Mouse (Mus musculus): ENCODE measurements around the gene Gmeb1. TPM values are rescaled to one million over a fixed set of nuclear protein-coding genes. Genes with fewer than 3 reads are reported as not detected.

Gene Gmeb1
- total and polyA plus RNA-seq, 3 experiments = 9.9 to 29.6 TPM; not detected in 1

GRCm38 (mm10) chr4:132240367-132240766, 21.0 kb downstream of the Gmeb1 start (continued):
- TF ChIP-seq RAD21 (IDR thresholded peaks at IDR 0.05; ENCODE audit: low read depth, low read length) (no peak), NELFE (IDR thresholded peaks at IDR 0.05; ENCODE audit: low read depth, low read length) (no peak), CHD1 (IDR thresholded peaks at IDR 0.05; ENCODE audit: low read depth, low read length) (no peak), GABPA (IDR thresholded peaks at IDR 0.05; ENCODE audit: low read depth, low read length) (no peak), MAFK (IDR thresholded peaks at IDR 0.05; ENCODE audit: borderline replicate concordance, low read depth, low read length) (0 out of 2 replicates have a peak, but pooled peaks have one; percentile 32), MYC (IDR thresholded peaks at IDR 0.05; ENCODE audit: low read depth, low read length) (no peak), JUND (IDR thresholded peaks at IDR 0.05; ENCODE audit: low read depth, low read length) (no peak), SIN3A (IDR thresholded peaks at IDR 0.05; ENCODE audit: low read length) (0 out of 2 replicates have a peak, but pooled peaks have one; percentile 42), RCOR1 (IDR thresholded peaks at IDR 0.05; ENCODE audit: low read depth, low read length) (peak; percentile 57; the same call in 1 of the 2 replicates), CTCF (IDR thresholded peaks at IDR 0.05 in 2 of 3, conservative IDR thresholded peaks at IDR 0.05 in 1 of 3; ENCODE audit: control insufficient read depth in 1 of 3, insufficient read depth in 1 of 3, low read depth in 2 of 3, low read length in 3 of 3, poor library complexity in 1 of 3, severe bottlenecking in 1 of 3) (no peak), ZMIZ1 (IDR thresholded peaks at IDR 0.05; ENCODE audit: low read depth, low read length) (no peak)

DNA sequence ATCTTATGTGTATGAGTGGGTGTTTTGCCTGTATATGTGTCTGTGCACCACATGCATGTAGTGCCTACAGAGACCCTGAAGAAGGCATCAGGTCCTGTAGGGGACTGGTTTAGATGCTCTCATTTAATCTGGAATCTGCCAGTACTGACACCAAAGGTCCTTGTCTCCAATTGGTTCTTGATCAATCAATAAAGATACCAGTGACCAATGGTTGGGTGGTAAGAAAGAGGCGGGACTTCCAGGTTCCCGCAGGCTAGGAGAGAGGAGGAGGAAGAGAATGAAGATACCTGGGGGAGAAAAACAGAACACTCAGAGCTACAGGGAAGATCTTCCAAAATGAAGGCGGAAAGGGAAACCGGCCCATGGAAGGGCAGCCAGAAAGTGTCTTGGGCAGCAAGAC, 23.0 kb downstream of the Gmeb1 start:
- Histone ChIP-seq H3K27ac (ENCODE audit: control insufficient read depth, low read depth, low read length) (no peak overlapping the region), H3K27me3 (ENCODE audit: control insufficient read depth in 1 of 2, insufficient read depth in 2 of 2, low read length in 2 of 2) (no peaks in the 10 kb centered on the region), H3K4me1 (ENCODE audit: control insufficient read depth in 1 of 2, insufficient read depth in 2 of 2, low read length in 2 of 2) (peaks cover 12 to 19% of the 10 kb centered on the region in 2 experiments), H3K4me3 (ENCODE audit: control insufficient read depth in 1 of 2, insufficient read depth in 1 of 2, low read depth in 2 of 2, low read length in 2 of 2) (no peak overlapping the region), H3K36me3 (ENCODE audit: control insufficient read depth in 1 of 2, insufficient read depth in 2 of 2, low read length in 2 of 2) (peaks cover 5 to 24% of the 10 kb centered on the region in 2 experiments), H3K9me3 (replicated peaks; ENCODE audit: insufficient read depth, low read length) (no peaks in the 10 kb centered on the region), H3K9ac (ENCODE audit: control insufficient read depth, low read depth, low read length, poor library complexity, severe bottlenecking) (no peak overlapping the region), H3K79me2 (ENCODE audit: control insufficient read depth, insufficient read depth, low read length, poor library complexity) (no peaks in the 10 kb centered on the region)
- no peak for DNase-seq (ENCODE audit: low read depth, low spot score)
- TF ChIP-seq NRF1 (IDR thresholded peaks at IDR 0.05; ENCODE audit: insufficient read depth, low read depth, low read length, poor library complexity, severe bottlenecking) (no peak), POLR2AphosphoS2 (IDR thresholded peaks at IDR 0.05; ENCODE audit: low read length) (no peak), USF1 (IDR thresholded peaks at IDR 0.05; ENCODE audit: low read depth, low read length) (no peak), TCF12 (IDR thresholded peaks at IDR 0.05; ENCODE audit: low read depth, low read length) (no peak), EP300 (IDR thresholded peaks at IDR 0.05; ENCODE audit: low read depth in 1 of 2, low read length in 2 of 2) (no peak), MAFK (IDR thresholded peaks at IDR 0.05; ENCODE audit: borderline replicate concordance, low read depth, low read length) (no peak), SMC3 (IDR thresholded peaks at IDR 0.05; ENCODE audit: low read depth, low read length) (no peak)

- Histone ChIP-seq H3K9ac (ENCODE audit: control insufficient read depth, low read depth, low read length, poor library complexity, severe bottlenecking) (no peak overlapping the region), H3K9me3 (replicated peaks; ENCODE audit: insufficient read depth, low read length) (no peaks in the 10 kb centered on the region), H3K79me2 (ENCODE audit: control insufficient read depth, insufficient read depth, low read length, poor library complexity) (no peaks in the 10 kb centered on the region), H3K36me3 (ENCODE audit: control insufficient read depth in 1 of 2, insufficient read depth in 2 of 2, low read length in 2 of 2) (peaks cover 7 to 11% of the 10 kb centered on the region in 2 experiments), H3K4me1 (ENCODE audit: control insufficient read depth in 1 of 2, insufficient read depth in 2 of 2, low read length in 2 of 2) (peaks cover 0 to 9% of the 10 kb centered on the region in 2 experiments; a peak in 3 of 4 replicates), H3K27me3 (ENCODE audit: control insufficient read depth in 1 of 2, insufficient read depth in 2 of 2, low read length in 2 of 2) (no peaks in the 10 kb centered on the region), H3K4me3 (ENCODE audit: control insufficient read depth in 1 of 2, insufficient read depth in 1 of 2, low read depth in 2 of 2, low read length in 2 of 2) (no peak overlapping the region), H3K27ac (ENCODE audit: control insufficient read depth, low read depth, low read length) (no peak overlapping the region)
- TF ChIP-seq POLR2A (IDR thresholded peaks at IDR 0.05; ENCODE audit: control insufficient read depth in 1 of 2, insufficient read depth in 1 of 2, low read depth in 1 of 2, low read length in 2 of 2, poor library complexity in 1 of 2) = no peak
- TF ChIP-seq USF1 (IDR thresholded peaks at IDR 0.05; ENCODE audit: low read depth, low read length) = no peak
- TF ChIP-seq TBP (IDR thresholded peaks at IDR 0.05; ENCODE audit: low read depth, low read length) = no peak
- TF ChIP-seq CHD1 (IDR thresholded peaks at IDR 0.05; ENCODE audit: low read depth, low read length) = no peak
- no peak for TF ChIP-seq EP300 (IDR thresholded peaks at IDR 0.05; ENCODE audit: low read depth in 1 of 2, low read length in 2 of 2)
- TF ChIP-seq MYC (IDR thresholded peaks at IDR 0.05; ENCODE audit: low read depth, low read length) = no peak
- no peak for TF ChIP-seq NELFE (IDR thresholded peaks at IDR 0.05; ENCODE audit: low read depth, low read length)
- TF ChIP-seq MAZ (IDR thresholded peaks at IDR 0.05; ENCODE audit: low read depth, low read length) = no peak
- TF ChIP-seq MAX (IDR thresholded peaks at IDR 0.05; ENCODE audit: low read length) = no peak
- TF ChIP-seq MXI1 (IDR thresholded peaks at IDR 0.05; ENCODE audit: low read depth, low read length) = no peak
- TF ChIP-seq SIN3A (IDR thresholded peaks at IDR 0.05; ENCODE audit: low read length) = no peak
- TF ChIP-seq ZMIZ1 (IDR thresholded peaks at IDR 0.05; ENCODE audit: low read depth, low read length) = no peak
- TF ChIP-seq ZC3H11A (IDR thresholded peaks at IDR 0.05; ENCODE audit: low read depth, low read length) = no peak
- TF ChIP-seq CTCF (IDR thresholded peaks at IDR 0.05 in 2 of 3, conservative IDR thresholded peaks at IDR 0.05 in 1 of 3; ENCODE audit: control insufficient read depth in 1 of 3, insufficient read depth in 1 of 3, low read depth in 2 of 3, low read length in 3 of 3, poor library complexity in 1 of 3, severe bottlenecking in 1 of 3) = no peak
- TF ChIP-seq MYB (IDR thresholded peaks at IDR 0.05; ENCODE audit: low read depth, low read length) = no peak
- TF ChIP-seq HCFC1 (IDR thresholded peaks at IDR 0.05; ENCODE audit: low read depth, low read length) = no peak
- TF ChIP-seq GABPA (IDR thresholded peaks at IDR 0.05; ENCODE audit: low read depth, low read length) = no peak
- no peak for TF ChIP-seq MEF2A (IDR thresholded peaks at IDR 0.05; ENCODE audit: extremely low read depth, insufficient replicate concordance, low read depth, low read length, poor library complexity, severe bottlenecking)
- DNase-seq (ENCODE audit: low read depth, low spot score) = no peak
These were observed 26.7 kb downstream of the Gmeb1 start for GRCm38 (mm10) chr4:132234710-132235109.

Measured in MEL (cell line).